Mouse (Mus musculus) activated CD4-positive, CD25-positive, alpha-beta regulatory T cell (primary cell): ENCODE data around the gene Dnajc1. TPM values are rescaled to one million over a fixed set of nuclear protein-coding genes. Genes with fewer than 3 reads are reported as not detected.

Experiments used
- polyA plus RNA-seq, 2 experiments: library from polyadenylated mRNA; unstranded; fragments of 100-300 nt; shearing (Covaris generic); gene quantifications; one replicate each; pipeline ENCODE4 v1.2.1; 2017

The Dnajc1 gene
- polyA plus RNA-seq = 10 to 100 TPM; 62.1 to 97.0 TPM

DNA sequence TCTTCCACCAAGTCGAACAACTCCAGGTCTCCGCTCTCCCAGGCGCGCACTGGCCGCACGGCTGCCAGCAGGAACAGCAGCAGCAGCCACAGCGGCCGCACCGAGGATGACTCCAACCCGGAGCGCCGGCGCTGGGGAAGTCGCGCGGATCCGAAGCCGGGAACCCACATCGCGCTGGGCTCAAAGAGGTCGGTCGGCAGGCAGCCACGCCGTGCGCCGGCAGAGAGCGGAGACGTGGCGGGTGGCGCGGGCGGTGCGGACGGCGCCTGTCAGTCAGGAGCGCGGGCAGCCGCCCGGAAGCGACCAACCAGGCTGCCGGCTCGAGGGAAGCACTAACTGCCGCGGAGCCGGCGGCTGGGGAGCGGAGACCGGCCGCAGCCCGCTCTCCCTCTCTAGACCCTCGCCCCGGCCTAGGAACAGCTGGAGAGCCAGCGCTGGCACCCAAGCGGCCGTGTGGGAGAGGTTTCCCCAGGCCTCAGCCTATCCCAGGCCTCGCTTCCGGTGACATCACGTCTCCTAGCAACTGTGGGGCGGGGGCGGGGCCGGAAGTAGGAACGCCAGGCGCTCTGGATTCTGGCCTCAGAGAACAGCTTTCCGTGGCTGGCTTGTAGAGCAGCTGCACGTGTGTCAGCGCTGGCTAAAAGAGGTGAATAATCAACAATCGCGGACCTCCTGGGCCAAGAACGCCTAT lies at the start of gene Dnajc1:
Dnajc1 (minus strand) TSS at position 500 of the 691 bp plus-strand sequence.

